8 mouse cellular contexts compared by ENCODE assay signal in genomic region chr15:84852457-84853070, GRCm38 (mm10). TPM values are rescaled to one million over a fixed set of nuclear protein-coding genes. Genes with fewer than 3 reads are reported as not detected.
DNase-seq lines count a peak whose midpoint lies in the region; ATAC-seq and TF ChIP-seq lines count a peak whose summit lies in the region.

No protein-coding gene starts in this region.

- no peak for ATAC-seq in cerebellum, adult (ENCODE audit: insufficient number of reproducible peaks, low FRiP score, low TSS enrichment)
- no peak for ATAC-seq in intestine, postnatal 0 days
- no peak for ATAC-seq in liver, embryonic 15.5 days (ENCODE audit: insufficient read depth)
- ATAC-seq in inflammation-experienced regulatory T-cells, adult 6 months: no peak

- H3K9me3 ChIP-seq in intestine, postnatal 0 days (ENCODE audit: control insufficient read depth): no peaks in the 10 kb centered on the region
- no peaks in the 10 kb centered on the region for H3K9me3 ChIP-seq in liver, embryonic 15.5 days (replicated peaks)

- H3K9ac ChIP-seq in intestine, postnatal 0 days (ENCODE audit: low read depth, low read length): 0 out of 2 replicates have a peak overlapping the region, but pooled peaks have one; percentile 17
- H3K9ac ChIP-seq in liver, embryonic 15.5 days: no peak overlapping the region

- 10% methylated on average over 10 of the region's 10 CpGs for WGBS in intestine, postnatal 0 days
- 19% methylated on average over 10 of the region's 10 CpGs for WGBS in liver, embryonic 15.5 days (ENCODE audit: insufficient replicate concordance)

- no peak for TF ChIP-seq CTCF in brain, embryonic 14.5 days (IDR thresholded peaks at IDR 0.05; ENCODE audit: borderline replicate concordance, extremely low read depth, insufficient read depth, insufficient read length)
- no peak for TF ChIP-seq CTCF in intestine, postnatal 0 days (IDR thresholded peaks at IDR 0.05; ENCODE audit: low read depth)

- H3K4me2 ChIP-seq in intestine, postnatal 0 days (replicated peaks; ENCODE audit: low read depth): peak overlapping the region; percentile 100
- peak overlapping the region; percentile 81; the same call in 1 of the 2 replicates for H3K4me2 ChIP-seq in liver, embryonic 15.5 days

- peak; percentile 62 for DNase-seq in cerebellum, adult 11-12 months
- DNase-seq in brain, embryonic 14.5 days (ENCODE audit: low read depth): peak; percentile 91
- peak; percentile 57 for DNase-seq in forelimb bud, embryonic 11.5 days (ENCODE audit: low read depth, low spot score)
- no peak for DNase-seq in frontal cortex, postnatal 10 days (ENCODE audit: low spot score in 2 of 2)

- peak overlapping the region; percentile 74 for H3K27ac ChIP-seq in intestine, postnatal 0 days (ENCODE audit: low read depth, low read length)
- H3K27ac ChIP-seq in liver, embryonic 15.5 days (replicated peaks): no peak overlapping the region

- H3K36me3 ChIP-seq in intestine, postnatal 0 days (ENCODE audit: control insufficient read depth, insufficient read depth): no peaks in the 10 kb centered on the region
- H3K36me3 ChIP-seq in liver, embryonic 15.5 days (replicated peaks): no peaks in the 10 kb centered on the region

- peak overlapping the region; percentile 71 for H3K4me3 ChIP-seq in intestine, postnatal 0 days (ENCODE audit: low read depth, low read length)
- peak overlapping the region; percentile 57; the same call in 1 of the 2 replicates for H3K4me3 ChIP-seq in liver, embryonic 15.5 days (replicated peaks)

- TF ChIP-seq POLR2A in brain, embryonic 14.5 days (IDR thresholded peaks at IDR 0.05; ENCODE audit: borderline replicate concordance, extremely low read depth, insufficient read depth, insufficient read length, poor library complexity, severe bottlenecking): no peak

- H3K27me3 ChIP-seq in intestine, postnatal 0 days (replicated peaks; ENCODE audit: control insufficient read depth, insufficient read depth, low read length): 0 out of 2 replicates have a peak, but pooled peaks cover 4% of the 10 kb centered on the region
- peaks cover 76% of the 10 kb centered on the region for H3K27me3 ChIP-seq in liver, embryonic 15.5 days

- 0 out of 2 replicates have a peak, but pooled peaks cover 9% of the 10 kb centered on the region for H3K4me1 ChIP-seq in intestine, postnatal 0 days (replicated peaks; ENCODE audit: control insufficient read depth, insufficient read depth, low read length)
- H3K4me1 ChIP-seq in liver, embryonic 15.5 days (replicated peaks): peaks cover 37% of the 10 kb centered on the region

RNA-seq across cellular contexts. Expression of gene Phf21b, which starts 3.3 kb away (rescaled TPM):
- polyA plus RNA-seq in brain, embryonic 14.5 days (2012; rRNA removed): 105 and 130 TPM in 2 replicates
- polyA plus RNA-seq in intestine, postnatal 0 days (2015; fragmentation: Nextera tagmentation; extraction: Ambion mirVana): 0.38 and 0.48 TPM in 2 replicates
- 0.03 TPM in 1 of 2 replicates, not detected in the other for polyA plus RNA-seq in liver, embryonic 15.5 days (2015; fragmentation: Nextera tagmentation; extraction: Ambion mirVana)
- polyA plus RNA-seq in inflammation-experienced regulatory T-cells, adult 6 months (2017; shearing (Covaris generic)): 1 to 10 TPM in 2 of 3 experiments, under 1 TPM in 1; 0.65 to 2.4 (median 1.6) TPM

Comparison
In these comparisons a context has a peak if more than half of its experiments do, and no peak if none do; other contexts are left out.
1. DNase-seq: peak in cerebellum, adult 11-12 months (single experiment), brain, embryonic 14.5 days (single experiment) and forelimb bud, embryonic 11.5 days (single experiment); none in frontal cortex, postnatal 10 days (0 of 2).
2. RNA of gene Phf21b, which starts 3.3 kb away (polyA plus RNA-seq): 105 to 130 TPM in brain, embryonic 14.5 days; 0.65 to 2.4 TPM in inflammation-experienced regulatory T-cells, adult 6 months, 0.38 to 0.48 TPM in intestine, postnatal 0 days and 0.03 TPM in liver, embryonic 15.5 days; every median in the first group is over 10 times any median in the second.